Mouse (Mus musculus) olfactory bulb, adult 2 months (tissue): ENCODE data around the gene Tspan15.
A peak's percentile ranks its signal among the peaks of the same experiment; 100 is the strongest.

ENCODE experiments used
- CTCF ChIP-seq: fragments of 200-500 bp; IDR thresholded peaks from 2 replicates; pipeline ENCODE4 v1.5.1; 2012; ENCODE audit warnings: low read depth, mild to moderate bottlenecking, low read length, moderate library complexity; ENCODE audit not compliant: insufficient read depth
- POLR2A ChIP-seq: fragments of 200-500 bp; IDR thresholded peaks from 2 replicates; pipeline ENCODE4 v1.6.1; 2012; ENCODE audit warnings: mild to moderate bottlenecking, low read depth, low read length, moderate library complexity; ENCODE audit not compliant: insufficient read depth

DNA sequence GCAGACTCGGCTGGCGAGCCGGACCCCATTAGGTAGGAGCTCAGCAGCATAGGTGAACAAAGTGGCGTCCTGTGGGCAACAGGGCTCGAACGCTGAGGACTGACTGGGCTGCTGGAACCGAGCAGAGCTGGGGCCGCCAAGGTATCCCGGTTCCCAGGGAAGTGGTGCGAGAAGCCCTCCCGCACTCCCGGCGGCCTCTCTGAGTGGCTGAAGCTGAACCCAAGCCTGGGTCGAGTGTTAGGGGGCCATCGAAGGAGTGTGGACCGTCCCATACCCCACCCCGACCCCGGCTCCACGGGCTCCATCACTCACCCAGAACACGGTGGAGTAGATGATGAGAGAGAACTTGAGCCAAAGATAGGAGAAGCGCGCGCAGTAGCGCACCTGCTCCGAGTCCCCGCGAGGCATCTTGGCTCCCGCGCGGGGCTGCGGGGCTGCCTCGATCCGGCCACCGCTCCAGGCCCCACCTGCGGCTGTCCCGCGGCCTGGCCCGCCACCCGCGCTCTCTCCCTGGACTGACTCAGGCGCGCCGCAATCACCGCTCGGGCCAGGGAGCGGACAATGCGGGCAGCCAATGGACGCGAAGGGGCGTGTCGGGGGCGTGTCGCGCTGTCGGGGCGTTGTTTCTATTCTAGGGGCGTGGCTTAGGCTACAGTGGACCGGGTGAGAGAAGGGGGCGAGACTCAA, at the start of gene Tspan15:
- TF ChIP-seq POLR2A (peak; percentile 66), CTCF (no peak)
